Mouse (Mus musculus): Measurements from ENCODE around the gene Appbp2.
A peak's percentile ranks its signal among the peaks of the same experiment; 100 is the strongest.

Gene Appbp2

DNA sequence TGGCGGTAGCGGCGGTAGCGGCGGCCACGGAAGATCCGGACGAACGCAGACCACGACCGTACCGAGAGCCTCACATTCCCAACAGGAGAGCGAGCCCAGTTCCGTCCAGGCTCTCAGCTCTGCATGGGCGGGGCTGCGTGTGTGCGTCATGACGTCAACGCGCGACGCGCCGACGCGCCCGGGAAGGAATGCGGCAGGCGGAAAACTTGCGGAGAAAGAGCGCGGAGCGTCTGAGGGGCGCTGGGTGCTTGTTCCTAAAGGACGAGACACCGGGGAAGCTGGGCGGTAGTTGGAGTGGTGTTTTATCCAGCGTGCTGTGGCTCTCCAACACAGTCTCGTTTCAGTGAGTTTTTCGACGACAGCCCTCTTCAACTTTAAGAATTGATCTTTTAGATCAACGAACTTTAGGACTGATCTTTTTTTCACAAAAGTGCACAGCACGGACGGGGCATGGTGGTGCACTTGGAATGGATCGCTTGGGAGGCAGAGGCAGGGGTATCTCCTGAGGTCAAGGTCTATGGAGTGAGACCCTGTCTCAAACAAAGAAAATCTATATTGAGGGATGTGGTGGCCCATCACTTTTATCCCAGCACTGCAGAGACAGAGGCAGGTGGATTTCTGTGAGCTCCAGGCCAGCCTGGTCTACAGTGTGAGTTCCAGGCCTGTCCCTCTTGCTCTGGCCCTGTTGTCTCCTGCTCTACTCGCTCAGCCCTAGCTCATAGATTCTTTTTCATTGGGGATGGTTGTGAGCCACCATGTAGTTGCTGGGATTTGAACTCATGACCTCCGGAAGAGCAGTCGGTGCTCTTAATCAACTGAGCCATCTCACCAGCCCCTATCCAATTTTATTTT is at the start of gene Appbp2:
Gene Appbp2, minus strand, starts transcription at position 141 of the 852 bp plus-strand sequence.
- peak; percentile 85 for DNase-seq

DNA sequence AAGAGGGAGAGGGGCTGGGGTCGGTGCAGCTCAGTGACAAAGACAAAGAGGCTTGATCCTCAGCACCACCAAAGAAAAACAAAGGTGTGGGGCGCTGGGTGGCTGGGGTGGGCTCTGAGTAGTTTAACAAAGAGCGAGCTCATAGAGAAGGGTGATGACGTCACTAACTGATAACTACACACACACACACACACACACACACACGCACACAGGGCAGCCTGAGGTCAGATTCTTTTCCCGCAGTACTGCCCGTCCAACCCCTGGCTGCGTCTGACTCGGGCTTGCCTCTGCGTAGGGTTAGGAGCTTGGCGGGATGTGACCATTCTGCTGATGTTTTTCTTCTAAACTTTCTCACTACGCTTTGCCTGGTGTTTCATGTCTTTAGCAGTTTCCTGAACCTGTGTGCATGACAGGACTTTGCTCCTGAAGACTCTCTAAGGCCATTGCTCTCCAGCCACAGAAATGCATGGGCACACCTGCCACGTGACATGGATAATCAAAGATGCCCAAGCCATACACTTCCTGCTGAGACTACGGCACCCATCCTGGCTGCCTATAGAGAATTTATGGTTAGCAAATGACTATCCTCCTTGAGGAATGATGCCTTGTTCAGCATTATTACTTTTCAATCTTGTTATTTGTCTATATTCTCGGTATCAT is 46.4 kb upstream of the Appbp2 start:
- no peak for DNase-seq

DNA sequence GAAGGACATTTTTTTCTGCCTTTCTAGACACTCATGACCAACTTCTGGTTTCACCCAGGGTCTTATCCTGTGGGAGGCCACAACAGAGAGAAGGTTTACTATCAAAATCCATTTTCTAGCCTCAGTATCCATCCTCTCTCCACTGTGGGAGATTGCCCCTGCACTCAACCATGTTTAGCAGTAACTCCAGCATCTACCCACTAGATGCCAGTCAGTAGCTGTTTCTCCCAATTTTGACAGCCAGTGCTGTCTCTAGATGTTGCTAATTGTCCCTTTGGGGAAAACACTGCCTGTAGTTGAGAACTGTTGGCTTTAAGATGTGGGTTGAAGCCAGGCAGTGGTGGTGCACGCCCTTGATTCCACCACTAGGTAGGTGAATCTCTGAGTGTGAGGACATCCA is 43.2 kb upstream of the Appbp2 start:
- DNase-seq, result no peak

DNA sequence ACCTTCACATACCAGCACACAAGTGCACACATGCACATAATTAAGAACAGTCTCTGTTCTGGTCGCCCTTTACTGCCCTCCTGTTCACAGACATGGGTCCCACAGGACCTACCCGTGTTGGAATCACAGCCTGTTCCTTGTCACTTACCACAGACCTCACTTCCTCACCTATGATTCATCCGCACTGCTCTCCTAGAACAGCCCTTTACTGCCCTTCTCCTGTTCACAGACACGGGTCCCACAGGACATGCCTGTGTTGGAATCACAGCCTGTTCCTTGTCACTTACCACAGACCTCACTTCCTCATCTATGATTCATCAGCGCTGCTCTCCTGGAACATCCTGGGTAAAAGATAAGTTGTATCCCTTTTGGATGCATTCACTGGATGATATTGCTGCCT is 42.7 kb upstream of the Appbp2 start:
- no peak for DNase-seq

DNA sequence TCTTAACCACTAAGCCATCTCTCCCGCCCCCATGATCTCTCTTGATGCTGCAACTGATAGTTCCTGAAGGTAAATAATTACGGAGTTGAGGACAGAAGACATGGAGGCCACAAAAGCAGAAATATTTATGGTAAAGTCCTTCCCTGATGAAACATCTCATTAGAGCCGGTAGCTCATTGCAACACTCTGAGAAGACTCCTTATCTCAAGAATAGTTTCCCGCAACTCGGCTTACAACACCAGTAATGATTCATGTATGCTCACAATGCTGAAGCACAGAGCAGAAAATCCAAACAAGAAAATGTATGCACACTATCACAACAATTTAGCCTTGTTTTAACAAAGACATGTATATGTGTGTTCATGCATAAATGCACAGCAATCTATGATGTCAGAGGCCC is 40.2 kb upstream of the Appbp2 start:
- DNase-seq, result no peak

DNA sequence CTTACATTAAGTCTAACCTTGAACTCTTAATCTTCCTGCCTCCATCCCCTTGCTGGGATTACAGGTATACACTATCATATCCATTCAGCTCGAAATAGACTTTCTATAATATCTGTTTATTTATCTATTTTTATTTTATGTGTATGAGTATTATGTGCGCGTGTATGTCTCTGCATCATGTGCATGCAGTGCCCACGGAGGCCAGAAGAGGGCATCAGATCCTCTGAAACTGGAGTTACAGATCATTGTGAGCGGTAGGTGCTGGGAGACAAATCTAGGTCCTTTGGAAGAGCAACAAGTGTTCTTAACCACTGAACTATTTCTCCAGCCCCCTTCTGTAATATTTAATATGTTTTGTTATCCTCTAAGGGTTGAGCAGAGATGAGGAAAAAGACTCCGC is 38.4 kb upstream of the Appbp2 start:
- DNase-seq, result no peak

DNA sequence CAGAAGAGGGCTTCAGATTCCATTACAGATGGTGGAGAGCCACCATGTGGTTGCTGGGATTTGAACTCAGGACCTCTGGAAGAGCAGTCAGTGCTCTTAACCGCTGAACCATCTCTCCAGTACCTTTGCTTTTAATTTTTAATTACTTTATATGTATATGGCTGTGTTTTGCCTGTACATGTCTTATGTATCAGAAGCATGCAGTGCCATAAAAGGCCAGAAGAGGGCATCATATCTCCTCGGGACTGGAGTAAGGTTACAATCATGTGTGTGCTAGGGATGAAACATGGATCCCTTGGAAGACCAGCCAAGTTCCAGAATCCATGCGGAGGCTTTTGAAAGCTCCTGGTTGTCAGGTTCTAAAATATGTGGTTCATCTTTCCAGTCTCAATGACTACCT is 35.7 kb upstream of the Appbp2 start:
- peak; percentile 16 for DNase-seq

DNA sequence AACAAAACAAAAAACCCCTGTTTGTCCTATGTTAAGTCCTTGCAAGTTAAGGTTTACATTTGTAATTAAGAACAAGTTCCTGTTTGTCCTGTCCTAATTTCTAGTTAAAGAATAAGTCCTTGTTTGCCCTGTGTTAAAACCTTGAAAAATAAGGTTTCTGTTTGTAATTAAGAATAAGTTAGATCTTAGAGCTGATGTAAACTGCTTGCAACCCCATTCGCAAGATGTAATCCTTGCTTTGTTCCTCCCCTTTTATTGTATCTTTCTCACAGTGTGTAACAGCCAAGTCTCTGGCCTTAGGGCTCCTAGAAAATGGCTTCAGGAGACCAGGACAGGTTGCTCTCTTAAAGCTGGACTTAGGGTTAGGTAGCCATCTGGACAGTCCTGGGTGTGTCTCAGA is 32.5 kb upstream of the Appbp2 start:
- DNase-seq, result no peak

DNA sequence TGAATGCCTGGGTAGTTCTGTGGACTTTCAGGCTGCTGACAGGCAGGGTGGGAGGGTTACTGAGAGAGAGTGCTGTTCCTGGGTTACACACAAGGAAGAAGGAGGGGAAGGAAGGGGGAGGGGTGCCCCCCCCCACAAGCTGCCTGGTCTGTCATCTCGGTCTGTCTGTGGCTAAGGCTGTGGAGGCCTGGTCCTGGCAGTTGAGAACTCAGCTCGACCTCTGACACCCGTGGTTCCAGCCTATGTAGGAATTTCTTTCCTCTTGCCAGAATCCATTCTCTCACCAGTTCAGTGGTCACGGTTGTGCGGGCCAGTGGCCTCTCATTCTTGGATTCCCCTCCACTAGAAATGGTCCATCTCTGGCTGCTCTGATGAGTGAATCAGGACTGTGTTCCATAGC is 29.7 kb upstream of the Appbp2 start:
- DNase-seq, result no peak

DNA sequence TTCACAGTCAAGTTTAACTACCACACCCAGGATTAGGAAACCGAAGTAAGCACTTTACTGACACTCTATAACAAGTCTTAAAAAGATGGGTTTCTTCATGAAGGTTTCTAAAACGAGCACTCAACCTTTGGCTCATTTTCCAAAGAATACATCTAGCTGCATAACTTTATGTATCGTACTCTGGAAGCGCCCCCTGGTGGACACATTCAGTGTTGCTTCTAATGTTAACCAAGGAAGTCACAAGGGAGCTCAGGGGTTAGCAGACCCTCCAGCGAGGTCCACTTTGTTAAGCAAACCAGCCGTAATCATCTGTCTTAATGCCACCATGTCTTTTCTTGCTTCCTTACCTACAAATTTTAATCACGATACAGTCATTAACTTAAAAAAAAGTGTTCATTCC is 26.3 kb upstream of the Appbp2 start:
- peak; percentile 66 for DNase-seq

DNA sequence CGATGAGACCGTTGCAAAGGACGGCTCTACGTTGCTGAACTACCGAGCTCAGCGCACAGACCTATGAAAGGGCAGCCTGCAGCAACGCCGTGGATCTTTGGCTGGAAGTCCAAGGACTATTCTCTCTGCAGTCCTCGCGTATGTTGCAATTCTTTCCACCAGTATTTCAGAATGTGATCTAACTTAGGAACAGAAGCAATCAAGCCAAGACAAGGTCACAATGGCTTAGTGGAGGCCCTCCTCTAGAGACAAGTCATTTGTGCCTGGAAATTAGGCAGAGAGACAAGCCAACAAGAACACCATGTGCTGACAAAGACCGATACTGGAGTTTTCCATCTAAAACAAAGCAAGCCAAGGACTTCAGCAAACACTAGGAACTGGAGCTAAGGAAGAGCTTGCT is 24.0 kb upstream of the Appbp2 start:
- DNase-seq, result no peak

DNA sequence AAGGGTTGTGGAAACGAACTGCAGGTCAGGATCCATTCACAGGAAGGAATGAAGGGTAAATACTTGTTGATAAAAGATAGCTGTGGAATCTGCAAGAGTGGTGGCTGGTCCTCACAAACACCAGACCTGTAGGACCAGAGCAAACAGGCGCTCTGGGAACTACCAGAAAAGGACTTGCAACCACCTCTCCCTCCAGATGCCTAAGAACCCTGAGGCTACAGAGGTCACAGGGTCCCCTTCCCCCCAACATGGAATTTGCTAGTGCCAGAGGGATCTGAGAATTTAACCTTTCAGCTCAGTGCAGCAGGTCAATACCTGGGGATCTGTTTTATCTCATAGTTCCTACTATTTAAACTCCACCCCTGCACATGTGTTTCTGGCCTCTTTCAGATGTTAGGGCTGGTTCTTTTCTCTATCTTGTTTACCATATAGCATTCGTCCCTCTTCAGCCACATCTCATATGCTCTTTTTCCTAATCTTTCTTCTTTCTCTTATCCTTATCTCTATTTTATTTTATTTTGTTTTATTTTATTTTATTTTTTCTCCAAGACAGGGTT is 20.6 kb upstream of the Appbp2 start:
- no peak for DNase-seq

DNA sequence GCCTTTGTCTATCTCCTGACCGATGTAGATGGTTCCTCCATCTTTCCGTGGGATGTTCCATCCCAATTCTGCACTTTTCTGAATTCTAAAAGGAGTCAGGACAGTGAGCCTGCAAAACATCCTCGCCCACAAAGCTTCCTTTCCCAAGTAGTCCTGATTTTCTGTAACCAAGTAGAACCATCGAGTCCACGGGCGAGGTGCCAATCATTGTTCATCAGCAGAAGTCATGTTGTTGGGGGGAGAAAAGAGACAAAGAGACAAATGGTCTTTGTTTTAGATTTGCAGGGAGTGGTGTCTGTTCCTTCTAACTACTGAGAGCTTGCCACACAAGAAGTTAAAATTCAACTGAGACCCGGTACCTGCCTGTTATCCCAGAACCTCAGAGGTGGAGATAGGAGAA is 18.7 kb upstream of the Appbp2 start:
- DNase-seq, result no peak

DNA sequence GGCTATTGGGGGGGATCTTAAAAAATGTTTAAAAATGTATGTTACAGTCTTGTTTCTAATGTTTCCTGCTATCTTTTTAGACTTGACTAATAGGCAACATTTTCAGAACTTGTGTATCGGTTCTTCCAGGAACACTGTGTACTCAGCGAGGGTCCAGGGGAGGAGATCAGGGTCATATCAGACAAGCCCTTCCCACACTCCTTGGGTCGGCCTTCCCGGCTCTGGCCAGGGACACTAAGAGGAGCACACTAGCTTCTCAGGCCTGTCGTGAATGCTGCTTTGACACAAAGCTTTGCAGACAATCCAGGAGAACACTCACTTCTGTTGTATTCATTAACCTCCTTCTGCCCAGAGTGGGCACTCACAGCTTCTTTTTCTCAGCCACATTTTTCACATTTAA is 18.1 kb upstream of the Appbp2 start:
- no peak for DNase-seq

DNA sequence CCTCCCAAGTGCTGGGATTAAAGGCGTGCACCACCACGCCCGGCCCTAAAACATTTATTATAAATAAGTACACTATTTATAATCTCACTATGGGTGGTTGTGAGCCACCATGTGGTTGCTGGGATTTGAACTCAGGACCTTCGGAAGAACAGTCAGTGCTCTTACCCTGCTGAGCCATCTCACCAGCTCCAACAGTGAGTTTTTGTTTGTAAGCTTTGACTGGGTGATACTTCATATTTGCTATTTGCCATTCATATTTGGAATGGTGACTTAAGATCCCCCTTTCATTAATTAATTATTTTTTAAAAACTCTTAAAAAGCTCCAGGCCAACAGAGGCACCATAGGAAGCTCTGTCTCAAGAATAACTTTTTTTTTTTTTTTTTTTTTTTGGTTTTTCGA is 17.0 kb upstream of the Appbp2 start:
- no peak for DNase-seq

DNA sequence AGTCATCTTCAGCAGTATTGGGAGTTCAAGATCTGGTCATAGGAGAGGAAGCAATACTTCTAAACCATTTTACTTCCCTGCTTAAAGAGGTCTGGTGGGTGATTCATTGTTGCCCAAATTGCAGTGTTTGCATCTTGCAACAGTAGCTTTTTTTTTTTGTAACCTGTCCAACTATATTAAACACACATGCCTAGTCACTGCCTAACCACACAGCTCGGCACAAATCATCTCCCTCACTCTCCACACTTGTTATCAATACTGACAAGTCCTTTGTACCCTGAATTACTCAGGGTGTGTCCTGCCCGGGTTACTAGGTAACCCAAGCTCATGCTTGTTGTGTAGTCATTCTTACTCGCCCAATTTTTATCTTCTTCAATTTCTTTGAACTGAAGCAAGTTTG is 15.5 kb upstream of the Appbp2 start:
- no peak for DNase-seq

DNA sequence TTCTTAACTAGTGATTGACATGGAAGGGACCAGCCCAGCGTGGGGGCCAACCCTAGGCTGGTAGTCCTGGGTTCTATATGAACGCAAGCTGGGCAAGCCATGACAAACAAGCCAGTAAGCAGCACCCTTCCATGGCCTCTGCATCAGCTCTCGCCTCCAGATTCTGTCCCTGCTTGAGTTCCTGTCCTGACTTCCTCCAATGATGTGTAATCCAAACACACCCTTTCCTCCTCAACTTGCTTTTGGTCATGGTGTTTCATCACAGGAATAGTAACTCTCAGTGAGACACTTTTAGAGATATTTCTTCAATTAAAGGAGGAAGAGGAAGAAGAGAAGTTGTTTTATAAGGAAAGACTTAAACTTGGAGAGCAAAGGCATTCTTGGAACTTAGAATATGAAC is 14.4 kb upstream of the Appbp2 start:
- DNase-seq, result no peak

DNA sequence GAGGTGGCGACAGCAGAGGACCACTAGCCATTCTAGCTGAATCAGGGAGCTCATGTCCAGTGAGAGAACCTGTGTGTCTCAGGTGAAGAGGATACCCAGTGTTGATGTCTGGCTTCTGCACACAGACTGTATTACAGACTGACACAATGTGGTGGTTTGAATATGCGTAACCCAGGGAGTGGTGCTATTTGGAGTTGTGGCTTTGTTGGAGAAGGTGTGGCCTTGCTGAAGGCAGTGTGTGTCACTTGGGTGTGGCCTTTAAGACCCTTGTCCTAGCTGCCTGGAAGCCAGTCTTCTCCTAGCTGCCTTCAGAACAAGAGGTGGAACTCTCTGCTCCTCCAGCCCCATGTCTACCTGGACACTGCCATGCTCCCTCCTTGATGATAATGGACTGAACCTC is 13.2 kb upstream of the Appbp2 start:
- no peak for DNase-seq

DNA sequence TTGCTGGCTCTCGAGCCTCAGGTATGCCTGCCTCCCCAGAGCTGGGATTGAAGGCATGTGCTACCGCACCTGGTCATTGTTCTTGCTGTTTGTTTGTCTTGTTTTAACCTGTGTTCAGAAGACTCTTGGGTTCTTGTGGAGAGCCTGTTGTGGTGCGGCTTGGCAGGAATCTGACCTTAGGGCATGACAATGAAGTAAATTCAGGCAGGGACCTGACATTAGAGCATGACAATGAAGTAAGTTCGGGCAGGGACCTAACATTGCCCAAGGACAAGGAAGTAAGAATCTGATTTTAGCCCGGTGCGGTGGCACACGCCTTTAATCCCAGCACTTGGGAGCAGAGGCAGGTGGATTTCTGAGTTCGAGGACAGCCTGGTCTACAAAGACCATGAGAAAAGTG is 6.3 kb upstream of the Appbp2 start:
- no peak for DNase-seq

DNA sequence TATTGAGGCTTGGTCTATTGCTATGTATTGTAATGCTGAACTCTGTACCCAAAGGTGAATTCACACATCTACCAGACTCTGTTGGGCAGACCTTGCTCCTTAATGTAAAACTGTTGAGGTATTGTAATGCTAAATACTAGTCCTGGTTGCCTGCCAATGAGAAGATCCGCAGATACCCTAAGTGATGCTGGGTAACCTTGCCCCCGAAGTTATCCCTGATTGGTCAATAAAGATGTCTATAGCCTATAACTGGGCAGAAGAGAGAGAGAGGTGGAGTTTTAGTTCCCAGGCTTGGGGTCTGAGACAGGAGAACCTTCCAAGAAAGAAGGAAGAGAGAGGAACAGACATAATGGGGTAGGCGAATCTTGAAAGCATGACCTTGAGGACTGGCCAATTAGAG is 5.3 kb upstream of the Appbp2 start:
- no peak for DNase-seq

DNA sequence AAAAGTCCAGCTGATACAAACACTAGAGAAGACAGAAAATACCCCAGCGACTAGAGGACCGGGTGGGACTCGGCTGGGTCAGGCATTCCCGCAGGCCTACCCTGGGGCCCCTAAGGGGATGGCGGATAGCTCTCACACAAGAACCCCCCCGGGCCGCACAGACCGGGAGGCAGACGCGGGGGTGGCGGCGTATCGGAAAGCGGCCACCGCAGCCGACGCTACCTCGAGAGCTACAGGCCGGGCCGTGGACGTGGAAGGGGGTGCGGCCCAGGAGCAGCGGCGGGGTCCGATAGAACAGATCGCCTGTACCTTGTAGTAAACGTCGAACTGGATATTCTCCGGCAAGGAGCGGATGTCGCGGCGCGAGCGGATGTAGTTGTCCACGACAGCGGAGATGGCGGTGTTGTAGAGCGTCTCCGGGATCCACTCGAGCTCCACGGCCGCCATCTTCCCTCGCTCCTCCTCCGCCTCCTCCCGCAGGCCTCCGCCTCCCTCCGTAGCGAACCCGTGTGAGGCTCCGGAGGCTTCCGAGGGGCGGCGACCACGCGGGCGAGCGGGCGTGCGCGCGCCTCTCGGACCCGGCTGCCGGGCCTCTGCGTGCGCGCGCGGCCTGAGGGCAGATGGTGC is 454 bp downstream of the Appbp2 start:
- DNase-seq, result peak; percentile 75

DNA sequence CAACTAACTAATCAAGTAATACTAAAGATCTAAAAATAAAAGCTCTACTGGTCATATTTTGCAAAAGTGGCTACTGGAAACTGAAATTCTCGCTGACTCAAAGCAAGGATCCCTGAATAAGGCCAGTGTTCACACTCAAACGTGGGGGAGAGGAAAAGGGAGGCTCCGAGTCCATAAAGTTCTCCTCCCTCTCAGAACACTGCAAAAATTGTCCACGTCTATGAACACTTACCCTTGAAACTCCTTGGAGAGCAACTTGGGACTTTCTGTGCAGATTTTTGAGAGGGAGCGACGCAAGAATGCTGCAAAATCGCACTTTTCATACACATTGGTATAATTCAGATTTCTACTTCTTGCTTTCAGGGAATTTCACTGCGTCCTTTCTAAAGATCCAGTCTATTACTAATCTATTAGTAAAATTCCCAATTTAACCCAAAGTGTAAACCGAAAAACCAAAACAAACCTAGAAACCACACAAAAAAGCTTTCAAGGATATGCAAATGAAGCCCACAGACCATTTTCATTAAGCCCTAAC is 1.2 kb downstream of the Appbp2 start:
- no peak for DNase-seq

DNA sequence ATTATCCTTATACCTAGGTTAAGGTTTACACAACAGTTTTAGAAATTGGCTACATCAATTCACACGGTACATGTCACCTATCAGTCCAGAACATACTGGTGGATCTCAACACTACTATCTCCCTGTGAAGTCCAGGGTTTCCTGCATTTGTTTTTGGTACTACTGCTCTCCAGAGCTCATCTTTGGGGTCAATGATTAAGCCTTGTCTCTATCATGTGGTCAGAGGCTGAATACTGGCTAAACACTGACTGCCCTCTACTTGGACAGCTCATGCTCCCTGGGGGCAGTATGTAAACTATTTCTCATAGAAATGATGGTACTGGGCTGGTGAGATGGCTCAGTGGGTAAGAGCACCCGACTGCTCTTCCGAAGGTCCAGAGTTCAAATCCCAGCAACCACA is 11.7 kb downstream of the Appbp2 start:
- DNase-seq, result no peak

DNA sequence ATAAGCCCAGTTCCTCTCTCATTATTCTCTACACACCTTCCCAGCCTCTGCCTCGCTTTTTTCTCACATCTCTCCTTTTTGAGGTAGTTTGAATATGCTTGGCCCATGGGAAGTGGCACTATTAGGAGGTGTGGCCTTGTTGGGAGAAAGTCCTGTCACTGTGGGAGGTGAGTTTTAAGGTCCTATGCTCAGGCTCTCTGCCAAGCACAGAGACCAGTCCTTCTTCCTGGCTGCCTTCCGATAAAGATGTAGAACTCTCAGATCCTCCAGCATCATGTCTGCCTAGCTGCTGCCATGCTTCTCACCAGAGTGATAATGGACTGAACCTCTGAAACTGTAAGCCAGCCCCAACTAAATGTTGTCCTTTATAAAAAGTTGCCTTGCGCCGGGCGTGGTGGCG is 12.4 kb downstream of the Appbp2 start:
- DNase-seq, result no peak

All from cerebellum, adult 11 months (tissue).